ENCODE assay signal across 19 mouse cellular contexts in the genomic region with DNA sequence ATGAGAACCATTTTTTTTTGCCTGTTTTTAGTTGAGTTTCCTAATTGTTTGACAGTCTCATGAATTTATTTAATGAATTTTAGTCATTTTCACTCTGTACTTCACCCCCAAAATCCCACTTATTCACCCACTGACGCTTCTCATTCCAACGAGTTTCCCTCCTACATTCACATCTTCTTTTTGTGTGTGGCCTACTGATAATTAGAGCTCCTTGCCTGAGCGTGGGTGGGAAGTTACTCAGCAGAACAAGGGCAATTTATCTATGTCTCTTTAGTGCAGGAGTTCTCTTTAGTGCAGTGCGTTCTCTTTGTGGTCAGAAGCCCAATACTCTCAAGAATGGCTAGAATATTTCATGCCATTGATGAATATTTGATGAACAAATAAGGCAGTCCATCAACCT.
"Had no signal": no experiment of that assay in that cellular context is flagged by ENCODE, and none has a peak within 500 bp of the region (broad histone marks: within the 10 kb centered on the region; RNA-seq: fewer than 3 reads in every experiment).

No protein-coding gene starts in this region.

- H3K4me3 ChIP-seq: liver, embryonic 13.5 days; midbrain, embryonic 15.5 days; neural tube, embryonic 12.5 days; neural tube, embryonic 15.5 days had no signal

- ATAC-seq: intestine, embryonic 16.5 days; midbrain, embryonic 15.5 days had no signal

- H3K27me3 ChIP-seq: liver, embryonic 13.5 days; midbrain, embryonic 15.5 days; neural tube, embryonic 12.5 days; neural tube, embryonic 15.5 days had no signal

- H3K4me2 ChIP-seq: liver, embryonic 13.5 days; midbrain, embryonic 11.5 days; midbrain, embryonic 15.5 days; neural tube, embryonic 12.5 days; neural tube, embryonic 15.5 days had no signal

- H3K27ac ChIP-seq: liver, embryonic 13.5 days; midbrain, embryonic 15.5 days; neural tube, embryonic 12.5 days; neural tube, embryonic 15.5 days; stomach, postnatal 0 days had no signal

- H3K9me3 ChIP-seq: liver, embryonic 13.5 days; midbrain, embryonic 15.5 days; neural tube, embryonic 12.5 days; neural tube, embryonic 15.5 days had no signal

- H3K4me1 ChIP-seq: liver, embryonic 13.5 days; midbrain, embryonic 15.5 days; neural tube, embryonic 12.5 days; neural tube, embryonic 15.5 days had no signal

- H3K9ac ChIP-seq: liver, embryonic 13.5 days; midbrain, embryonic 15.5 days; neural tube, embryonic 12.5 days; neural tube, embryonic 15.5 days had no signal

- H3K36me3 ChIP-seq: liver, embryonic 13.5 days; midbrain, embryonic 15.5 days; neural tube, embryonic 12.5 days; neural tube, embryonic 15.5 days had no signal

- DNase-seq: kidney, adult 18-20 months; kidney, adult 9 months; kidney, postnatal 14 days; kidney, postnatal 4 days; liver, embryonic 13.5 days; lung, adult 2 months; lung, postnatal 14 days; lung, postnatal 4 days; retina, postnatal 1 day; right cerebral cortex, postnatal 4 days; thymus, adult 2 months; thymus, postnatal 14 days; thymus, postnatal 4 days had no signal
